Mouse (Mus musculus): ENCODE data around the gene Spaar.

GRCm38 (mm10) chr4:43728576-43728954 is 1.3 kb upstream of the Spaar start:
- TF ChIP-seq CTCF (IDR thresholded peaks at IDR 0.05 in 2 of 3, conservative IDR thresholded peaks at IDR 0.05 in 1 of 3; ENCODE audit: control insufficient read depth in 1 of 3, insufficient read depth in 1 of 3, low read depth in 2 of 3, low read length in 3 of 3, poor library complexity in 1 of 3, severe bottlenecking in 1 of 3) (no peak), ZNF384 (IDR thresholded peaks at IDR 0.05; ENCODE audit: low read depth, low read length) (no peak), MAZ (IDR thresholded peaks at IDR 0.05; ENCODE audit: low read depth, low read length) (no peak), MAX (IDR thresholded peaks at IDR 0.05; ENCODE audit: low read length) (no peak), KAT2A (conservative IDR thresholded peaks at IDR 0.05; ENCODE audit: low read depth, low read length) (no peak), GATA1 (IDR thresholded peaks at IDR 0.05; ENCODE audit: low read depth, low read length) (no peak), POLR2A (IDR thresholded peaks at IDR 0.05; ENCODE audit: control insufficient read depth in 1 of 2, insufficient read depth in 1 of 2, low read depth in 1 of 2, low read length in 2 of 2, poor library complexity in 1 of 2) (no peak), TCF12 (IDR thresholded peaks at IDR 0.05; ENCODE audit: low read depth, low read length) (no peak), SMC3 (IDR thresholded peaks at IDR 0.05; ENCODE audit: low read depth, low read length) (no peak), USF1 (IDR thresholded peaks at IDR 0.05; ENCODE audit: low read depth, low read length) (no peak), RAD21 (IDR thresholded peaks at IDR 0.05; ENCODE audit: low read depth, low read length) (no peak), MXI1 (IDR thresholded peaks at IDR 0.05; ENCODE audit: low read depth, low read length) (no peak), POLR2AphosphoS5 (IDR thresholded peaks at IDR 0.05; ENCODE audit: borderline replicate concordance, low read depth, low read length) (no peak), BHLHE40 (IDR thresholded peaks at IDR 0.05; ENCODE audit: borderline replicate concordance, low read depth, low read length) (no peak)
